Mouse (Mus musculus) adrenal gland, adult 8-10 months (tissue): Measurements from ENCODE around the gene Rbm10. TPM values are rescaled to one million over a fixed set of nuclear protein-coding genes. Genes with fewer than 3 reads are reported as not detected.

Experiments
- total RNA-seq, 4 experiments: library from RNA; stranded (reverse); gene quantifications; 2 replicates each; pipeline ENCODE4 v1.2.4; 2022

The Rbm10 gene
- total RNA-seq, 4 experiments from 2014 or later, result 29.0 to 41.2 (median 40.0) TPM

Other genes starting within 250 kb of the Rbm10 start
- 1 to 10 TPM; 5.3 to 8.2 (median 6.4) TPM for gene Jade3, start 191.8 kb upstream of the Rbm10 start, total RNA-seq
- gene Rgn, start 67.7 kb upstream of the Rbm10 start, total RNA-seq, result 1 to 10 TPM; 2.7 to 3.8 (median 3.7) TPM
- 100 to 1,000 TPM; 217 to 320 (median 257) TPM for gene Ndufb11, start 116 bp downstream of the Rbm10 start, total RNA-seq
- 100 to 1,000 TPM; 423 to 601 (median 476) TPM for gene Uba1, start 40.8 kb downstream of the Rbm10 start, total RNA-seq
- 100 to 1,000 TPM; 143 to 182 (median 161) TPM for gene Cdk16, start 70.5 kb downstream of the Rbm10 start, total RNA-seq
- gene Usp11, start 86.4 kb downstream of the Rbm10 start, total RNA-seq, result 10 to 100 TPM; 35.6 to 56.0 (median 46.1) TPM
- 100 to 1,000 TPM; 135 to 208 (median 162) TPM for gene Araf, start 180.3 kb downstream of the Rbm10 start, total RNA-seq